Mouse (Mus musculus): Measurements from ENCODE around the gene Arf1. TPM values are rescaled to one million over a fixed set of nuclear protein-coding genes. Genes with fewer than 3 reads are reported as not detected.
A peak's percentile ranks its signal among the peaks of the same experiment; 100 is the strongest.

Arf1 gene
- polyA plus RNA-seq, 1 experiment from 2014 or later, result 582 TPM

DNA sequence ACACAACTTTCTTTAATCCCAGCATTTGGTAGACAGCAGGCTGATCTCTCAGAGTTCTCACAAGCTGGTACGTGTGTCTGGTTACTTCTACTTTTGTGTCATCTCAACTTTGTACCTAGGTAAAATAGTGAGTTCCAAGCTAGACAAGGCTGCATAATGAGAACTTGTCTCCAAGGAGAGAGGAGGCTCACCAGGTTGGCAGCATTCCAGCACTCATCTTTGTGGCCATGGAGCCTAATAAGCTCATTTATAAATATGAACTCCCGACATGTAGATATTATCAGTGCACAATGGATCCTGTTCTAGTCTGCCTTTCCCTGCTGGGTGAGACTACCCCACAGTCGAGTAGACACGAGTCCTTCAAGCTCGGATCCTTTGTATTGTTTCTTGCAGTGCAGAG lies 18.5 kb downstream of the Arf1 start:
- 67% methylated on average over 5 of the region's 5 CpGs for WGBS
- no peaks in the 10 kb centered on the region for H3K27me3 ChIP-seq (replicated peaks)
- H3K36me3 ChIP-seq, result peaks cover 82% of the 10 kb centered on the region
- H3K9ac ChIP-seq, result peak overlapping the region; percentile 95
- H3K4me1 ChIP-seq, result peaks cover 45% of the 10 kb centered on the region
- H3K4me2 ChIP-seq, result peak overlapping the region; percentile 90
- H3K27ac ChIP-seq (replicated peaks), result peak overlapping the region; percentile 94; the same call in 1 of the 2 replicates
- no peak for ATAC-seq (ENCODE audit: extremely low read depth, insufficient number of reproducible peaks, low FRiP score, low TSS enrichment)
- H3K9me3 ChIP-seq, result no peaks in the 10 kb centered on the region
- H3K4me3 ChIP-seq, result peak overlapping the region; percentile 95

- Histone ChIP-seq H3K9me3 (no peaks in the 10 kb centered on the region), H3K27ac (replicated peaks) (peak overlapping the region; percentile 94), H3K36me3 (peaks cover 82% of the 10 kb centered on the region), H3K9ac (peak overlapping the region; percentile 95), H3K27me3 (replicated peaks) (no peaks in the 10 kb centered on the region), H3K4me3 (peak overlapping the region; percentile 95), H3K4me2 (peak overlapping the region; percentile 90), H3K4me1 (peaks cover 39% of the 10 kb centered on the region)
- WGBS, result 7% methylated on average over 18 of the region's 18 CpGs
- ATAC-seq (ENCODE audit: extremely low read depth, insufficient number of reproducible peaks, low FRiP score, low TSS enrichment), result peak; percentile 23; the same call in 1 of the 2 replicates
Observed at GRCm38 (mm10) chr11:59209003-59209441, 19.0 kb downstream of the Arf1 start.

GRCm38 (mm10) chr11:59208153-59208831 lies 19.8 kb downstream of the Arf1 start, which contains the start of gene 2310033P09Rik:
2310033P09Rik (plus strand) TSS chr11:59208321.
- WGBS, result under 1% methylated on average over 67 of the region's 67 CpGs
- peaks cover 34% of the 10 kb centered on the region for H3K4me1 ChIP-seq
- H3K4me2 ChIP-seq, result peak within 1 kb of the TSS; percentile 90
- no peaks in the 10 kb centered on the region for H3K9me3 ChIP-seq
- H3K9ac ChIP-seq, result peak within 1 kb of the TSS; percentile 95
- peak within 1 kb of the TSS; percentile 95 for H3K4me3 ChIP-seq
- H3K27ac ChIP-seq (replicated peaks), result peak within 1 kb of the TSS; percentile 94
- peak; percentile 80 for ATAC-seq (ENCODE audit: extremely low read depth, insufficient number of reproducible peaks, low FRiP score, low TSS enrichment)
- peaks cover 80% of the 10 kb centered on the region for H3K36me3 ChIP-seq
- no peaks in the 10 kb centered on the region for H3K27me3 ChIP-seq (replicated peaks)

DNA sequence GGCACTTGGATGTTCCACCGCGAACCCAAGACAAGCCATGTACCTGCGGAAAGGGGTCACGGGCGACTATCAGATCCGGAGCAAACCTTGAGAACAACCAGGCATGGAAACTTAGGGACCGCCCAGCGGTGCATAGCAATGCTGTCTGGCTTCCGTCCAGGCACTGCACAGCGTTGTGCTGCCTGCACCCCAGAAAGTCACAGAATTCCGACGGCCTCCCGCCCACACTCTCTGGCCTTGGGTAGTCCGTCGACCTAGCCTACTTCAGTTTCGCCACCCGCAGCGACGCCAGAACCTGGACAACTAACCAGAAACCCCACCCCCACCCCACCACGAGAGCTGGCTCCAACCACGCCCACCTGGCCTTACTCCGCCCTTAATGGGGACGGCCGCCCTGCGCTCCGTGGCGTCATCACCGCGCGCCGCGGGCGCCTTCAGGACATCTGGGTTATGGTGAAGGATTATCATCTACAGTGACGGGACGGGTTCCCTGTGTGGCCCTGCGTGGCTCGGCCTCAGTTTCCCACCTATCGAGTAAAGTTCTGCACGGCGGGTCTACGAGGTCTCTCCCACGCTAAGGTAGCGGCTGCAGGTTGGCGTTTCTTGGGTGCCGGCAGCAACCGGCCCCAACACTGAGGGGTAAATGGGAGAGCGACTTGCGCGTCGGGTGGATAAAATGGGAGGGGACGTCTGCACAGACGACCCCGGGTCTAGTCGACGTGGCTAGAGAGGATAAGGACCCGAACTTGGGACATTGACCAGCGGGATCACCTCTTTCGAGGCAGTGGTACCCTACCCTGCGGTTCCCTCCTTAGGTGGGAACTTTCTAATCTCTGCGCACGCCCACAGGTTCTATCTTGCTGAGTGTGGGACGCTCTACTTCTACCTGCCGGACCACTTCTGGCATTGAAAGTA lies 25.7 kb downstream of the Arf1 start, which contains the start of gene Mrpl55:
Gene Mrpl55 (plus strand): TSS at position 406 of the 915 bp plus-strand sequence.
- Histone ChIP-seq H3K27ac (replicated peaks) (peak within 1 kb of the TSS; percentile 83), H3K4me1 (peaks cover 16% of the 10 kb centered on the region), H3K4me3 (peak within 1 kb of the TSS; percentile 94), H3K4me2 (peak within 1 kb of the TSS; percentile 79), H3K36me3 (peaks cover 53% of the 10 kb centered on the region), H3K27me3 (replicated peaks) (no peaks in the 10 kb centered on the region), H3K9me3 (no peaks in the 10 kb centered on the region), H3K9ac (peak within 1 kb of the TSS; percentile 93)
- WGBS, result under 1% methylated on average over 63 of the region's 63 CpGs
- ATAC-seq (ENCODE audit: extremely low read depth, insufficient number of reproducible peaks, low FRiP score, low TSS enrichment), result peak; percentile 87

DNA sequence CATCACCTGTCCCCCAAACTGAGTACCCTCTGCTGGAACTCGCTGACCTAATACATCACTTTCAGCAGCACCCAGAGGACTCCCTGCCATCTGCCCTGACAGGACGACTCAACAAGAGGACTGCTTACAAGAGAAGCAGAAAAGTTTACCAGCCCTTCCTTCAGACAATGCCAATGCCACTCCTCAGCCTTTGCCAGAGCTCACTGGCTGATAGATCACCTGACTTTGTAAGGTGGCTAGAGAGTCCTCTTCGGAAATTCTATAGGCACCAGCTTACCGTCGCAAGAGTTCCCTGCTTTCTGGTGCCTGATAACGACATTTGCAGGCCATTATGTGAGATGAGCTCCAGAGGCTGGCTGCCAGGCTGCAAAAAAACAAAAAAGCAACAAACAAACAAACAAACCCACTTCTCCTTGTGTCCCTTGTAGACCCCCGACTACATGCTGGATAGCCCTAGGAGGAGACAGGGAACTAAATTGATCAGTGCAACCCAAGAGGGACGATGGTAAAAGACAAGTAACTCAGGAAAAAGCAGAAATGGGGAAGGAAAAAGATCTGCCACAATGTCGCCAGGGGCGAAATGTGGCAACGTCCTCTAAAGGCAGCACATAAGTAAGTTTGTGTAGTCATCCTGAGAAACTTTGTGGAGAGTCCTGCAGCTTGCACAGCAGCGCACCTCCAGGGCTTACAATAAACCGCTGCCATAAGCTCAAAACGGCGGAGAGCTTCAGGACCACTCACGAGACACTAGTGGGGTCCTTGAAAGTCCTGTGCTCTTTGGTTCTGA lies 26.7 kb downstream of the Arf1 start:
- Histone ChIP-seq H3K36me3 (peaks cover 43% of the 10 kb centered on the region), H3K4me3 (peak overlapping the region; percentile 94), H3K4me1 (peaks cover 16% of the 10 kb centered on the region), H3K4me2 (peak overlapping the region; percentile 79), H3K9ac (peak overlapping the region; percentile 93), H3K9me3 (no peaks in the 10 kb centered on the region), H3K27me3 (replicated peaks) (no peaks in the 10 kb centered on the region), H3K27ac (replicated peaks) (peak overlapping the region; percentile 83)
- 30% methylated on average over 16 of the region's 16 CpGs for WGBS
- no peak for ATAC-seq (ENCODE audit: extremely low read depth, insufficient number of reproducible peaks, low FRiP score, low TSS enrichment)

GRCm38 (mm10) chr11:59196230-59196629 lies 31.8 kb downstream of the Arf1 start:
- no peak for ATAC-seq (ENCODE audit: extremely low read depth, insufficient number of reproducible peaks, low FRiP score, low TSS enrichment)
- no peak overlapping the region for H3K9ac ChIP-seq

DNA sequence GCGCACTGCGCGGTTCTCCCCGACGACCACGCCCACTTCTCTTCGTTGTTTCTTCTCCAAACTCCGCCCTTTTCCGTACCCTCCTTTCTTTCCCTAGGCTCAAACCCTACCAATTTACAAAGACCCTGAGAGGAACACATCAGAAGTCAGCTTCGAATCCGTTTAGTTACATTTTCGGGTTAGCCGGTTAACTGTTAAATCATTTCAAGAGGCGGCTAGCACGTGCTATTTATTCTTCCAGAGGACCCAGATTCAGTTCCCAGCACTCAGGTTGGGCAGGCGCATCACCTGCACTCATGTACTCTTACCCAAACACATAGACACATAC lies 36.0 kb downstream of the Arf1 start, which contains the start of gene Guk1:
Gene Guk1 (minus strand): TSS at position 154 of the 328 bp plus-strand sequence.
- peak within 1 kb of the TSS; percentile 76 for H3K4me3 ChIP-seq
- H3K9ac ChIP-seq, result peak within 1 kb of the TSS; percentile 88
- H3K4me2 ChIP-seq, result peak within 1 kb of the TSS; percentile 87
- no peaks in the 10 kb centered on the region for H3K27me3 ChIP-seq (replicated peaks)
- H3K9me3 ChIP-seq, result no peaks in the 10 kb centered on the region
- ATAC-seq (ENCODE audit: extremely low read depth, insufficient number of reproducible peaks, low FRiP score, low TSS enrichment), result no peak
- H3K36me3 ChIP-seq, result no peaks in the 10 kb centered on the region
- 6% methylated on average over 16 of the region's 16 CpGs for WGBS
- peak within 1 kb of the TSS; percentile 93 for H3K27ac ChIP-seq (replicated peaks)
- peaks cover 18% of the 10 kb centered on the region for H3K4me1 ChIP-seq

More at GRCm38 (mm10) chr11:59196230-59196629, 31.8 kb downstream of the Arf1 start:
- H3K4me3 ChIP-seq, result no peak overlapping the region
- no peaks in the 10 kb centered on the region for H3K9me3 ChIP-seq
- no peaks in the 10 kb centered on the region for H3K27me3 ChIP-seq (replicated peaks)
- no peak overlapping the region for H3K27ac ChIP-seq (replicated peaks)
- H3K4me2 ChIP-seq, result no peak overlapping the region
- peaks cover 9% of the 10 kb centered on the region for H3K4me1 ChIP-seq
- H3K36me3 ChIP-seq, result peaks cover 17% of the 10 kb centered on the region

DNA sequence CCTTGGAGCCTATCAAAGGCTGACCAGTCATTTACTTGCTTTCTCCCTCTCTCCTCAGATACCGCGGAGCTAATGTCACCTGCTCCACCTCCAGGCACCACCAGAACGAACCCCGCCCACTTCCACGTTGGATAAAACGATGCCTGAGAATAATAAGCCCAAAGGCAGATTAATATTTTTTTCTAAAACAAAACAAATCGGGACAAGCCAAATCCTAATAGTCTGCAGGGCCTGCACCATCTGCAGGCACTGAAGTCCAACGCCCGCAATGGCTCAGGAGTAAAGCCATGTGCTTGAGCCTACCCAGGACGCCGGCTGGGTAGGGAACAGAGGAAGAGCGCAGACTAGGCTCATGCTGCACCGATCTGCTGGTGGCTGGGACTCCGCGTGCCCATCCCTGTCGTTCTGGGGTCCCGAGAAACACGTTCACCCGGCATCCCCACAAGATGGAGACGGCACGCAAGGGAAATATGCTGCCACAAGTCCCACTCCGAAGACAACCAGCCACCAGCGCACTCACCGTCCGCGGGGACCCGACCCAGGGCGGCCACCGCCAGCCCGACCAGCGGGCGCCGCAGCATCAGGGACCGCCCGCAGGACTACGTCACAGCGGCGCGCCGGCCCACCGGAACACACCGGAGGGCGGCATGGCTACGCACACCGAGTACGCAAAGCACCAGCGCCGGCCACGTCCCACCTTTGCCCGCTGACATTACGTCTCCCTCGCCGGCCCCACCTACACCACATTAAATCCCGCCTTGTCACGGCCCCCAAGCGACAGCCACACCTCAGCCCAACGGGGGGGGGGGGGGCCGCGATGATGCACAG lies 36.6 kb downstream of the Arf1 start:
- Histone ChIP-seq H3K27me3 (replicated peaks) (no peaks in the 10 kb centered on the region), H3K27ac (replicated peaks) (peak overlapping the region; percentile 93), H3K9me3 (no peaks in the 10 kb centered on the region), H3K4me2 (peak overlapping the region; percentile 87), H3K36me3 (peaks cover 4% of the 10 kb centered on the region), H3K4me1 (peaks cover 18% of the 10 kb centered on the region), H3K9ac (peak overlapping the region; percentile 88), H3K4me3 (peak overlapping the region; percentile 76)
- under 1% methylated on average over 56 of the region's 59 CpGs for WGBS
- ATAC-seq (ENCODE audit: extremely low read depth, insufficient number of reproducible peaks, low FRiP score, low TSS enrichment), result peak; percentile 94

DNA sequence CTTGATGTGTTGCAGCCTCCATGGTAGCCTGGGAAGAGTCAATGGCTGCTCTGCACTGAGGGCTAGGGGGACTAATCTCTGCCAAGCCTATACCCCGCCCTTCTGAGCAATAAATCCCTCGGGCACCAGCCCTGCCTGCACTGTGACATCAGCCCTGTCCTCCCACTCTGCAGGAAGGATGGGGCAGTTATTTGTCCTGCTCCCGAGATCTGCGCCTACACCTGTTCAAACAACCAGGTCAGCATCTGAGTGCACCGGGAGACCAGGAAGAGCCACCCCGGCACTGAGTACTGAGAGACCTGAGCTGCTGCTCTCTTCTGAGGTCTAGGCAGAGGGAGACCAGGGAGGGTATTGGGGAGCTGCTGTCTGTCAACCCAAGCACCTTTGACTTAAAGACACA lies 40.4 kb downstream of the Arf1 start:
- no peak for ATAC-seq (ENCODE audit: extremely low read depth, insufficient number of reproducible peaks, low FRiP score, low TSS enrichment)
- Histone ChIP-seq H3K36me3 (peaks cover 30% of the 10 kb centered on the region), H3K9me3 (no peaks in the 10 kb centered on the region), H3K4me2 (no peak overlapping the region), H3K9ac (no peak overlapping the region), H3K27me3 (replicated peaks) (no peaks in the 10 kb centered on the region), H3K4me3 (no peak overlapping the region), H3K4me1 (peaks cover 28% of the 10 kb centered on the region), H3K27ac (replicated peaks) (no peak overlapping the region)
- WGBS, result 80% methylated on average over 6 of the region's 6 CpGs

- ATAC-seq (ENCODE audit: extremely low read depth, insufficient number of reproducible peaks, low FRiP score, low TSS enrichment), result no peak
- WGBS, result 77% methylated on average over 5 of the region's 5 CpGs
- Histone ChIP-seq H3K4me1 (peaks cover 25% of the 10 kb centered on the region), H3K27me3 (replicated peaks) (no peaks in the 10 kb centered on the region), H3K4me3 (no peak overlapping the region), H3K9ac (no peak overlapping the region), H3K4me2 (no peak overlapping the region), H3K27ac (replicated peaks) (no peak overlapping the region), H3K9me3 (no peaks in the 10 kb centered on the region), H3K36me3 (peaks cover 33% of the 10 kb centered on the region)
Observed at GRCm38 (mm10) chr11:59185490-59185889, 42.6 kb downstream of the Arf1 start.

Measured in heart, embryonic 13.5 days (tissue).